Mouse (Mus musculus): Measurements from ENCODE around the gene Scarb1. TPM values are rescaled to one million over a fixed set of nuclear protein-coding genes. Genes with fewer than 3 reads are reported as not detected.

The Scarb1 gene
- polyA plus RNA-seq, 1 experiment from 2014 or later = 104 TPM

DNA sequence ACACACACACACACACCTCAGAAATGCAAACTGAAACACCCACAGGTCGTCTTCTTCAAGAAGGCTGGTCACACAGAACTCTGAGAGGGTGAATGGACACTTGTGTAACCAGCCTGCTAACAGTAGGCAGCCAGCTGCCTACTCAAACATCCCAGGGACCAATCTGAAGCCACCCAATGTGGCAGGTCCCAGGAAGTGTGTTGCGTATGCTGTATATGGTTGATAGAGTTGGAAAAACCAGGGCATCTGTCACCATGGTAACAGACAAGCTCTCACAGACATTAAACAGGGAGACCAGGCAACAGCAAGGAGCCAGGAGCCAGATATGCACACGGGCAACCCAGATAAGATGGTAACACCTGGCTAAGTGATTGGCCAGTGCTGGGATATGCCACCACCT is 19.1 kb downstream of the Scarb1 start:
- no peaks in the 10 kb centered on the region for H3K27me3 ChIP-seq (replicated peaks; ENCODE audit: control insufficient read depth, insufficient read depth, low read length)
- WGBS = 71% methylated on average over 3 of the region's 3 CpGs
- H3K4me3 ChIP-seq (ENCODE audit: low read depth, low read length) = no peak overlapping the region
- no peak for DNase-seq (ENCODE audit: low spot score)
- no peak overlapping the region for H3K4me2 ChIP-seq
- H3K4me1 ChIP-seq (replicated peaks; ENCODE audit: control insufficient read depth, insufficient read depth, low read length) = peaks cover 22% of the 10 kb centered on the region
- H3K9me3 ChIP-seq (ENCODE audit: control insufficient read depth, low read length) = no peaks in the 10 kb centered on the region
- no peak for ATAC-seq (replicated peaks; ENCODE audit: low FRiP score)
- no peak overlapping the region for H3K27ac ChIP-seq (ENCODE audit: low read depth, low read length)
- no peak overlapping the region for H3K9ac ChIP-seq (ENCODE audit: low read depth, low read length)
- peaks cover 12% of the 10 kb centered on the region for H3K36me3 ChIP-seq (ENCODE audit: control insufficient read depth, insufficient read depth, low read length)

DNA sequence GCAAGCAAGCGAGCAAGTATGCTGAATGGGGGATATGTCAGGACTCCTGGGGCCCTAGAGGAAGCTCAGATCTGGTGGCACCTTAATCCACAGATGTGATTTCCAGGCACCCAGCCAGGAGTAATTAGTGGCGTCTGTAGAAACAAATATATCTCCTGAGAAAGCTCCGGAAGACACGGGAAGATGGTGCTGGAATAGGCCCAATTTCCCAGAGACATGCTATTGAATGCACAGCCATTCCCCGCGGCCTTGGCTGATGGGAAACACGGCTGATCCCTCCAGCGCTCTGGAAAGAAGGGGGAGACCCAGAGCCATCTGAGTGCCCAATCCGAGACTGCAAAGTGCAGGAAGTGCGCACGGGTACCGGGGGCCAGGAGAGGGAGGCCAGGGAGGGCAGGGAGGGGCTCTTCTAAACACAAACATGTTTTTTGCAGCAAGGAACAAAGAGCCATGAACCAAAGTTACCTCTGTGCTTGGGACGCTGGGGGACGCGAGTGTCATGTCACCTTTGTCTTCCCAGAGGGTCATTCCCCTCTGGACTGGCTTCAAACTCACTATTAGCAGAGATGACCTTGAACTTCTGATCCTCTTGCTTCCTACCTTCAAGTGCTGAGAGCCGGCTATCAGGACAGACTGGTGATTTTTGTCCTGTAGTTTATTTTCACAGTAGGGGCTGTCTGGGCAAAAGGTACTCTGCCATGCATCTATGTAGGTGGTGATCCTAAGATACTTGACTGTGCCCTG is 21.7 kb downstream of the Scarb1 start:
- ATAC-seq (replicated peaks; ENCODE audit: low FRiP score) (no peak), DNase-seq (ENCODE audit: low spot score) (no peak)
- Histone ChIP-seq H3K4me2 (no peak overlapping the region), H3K36me3 (ENCODE audit: control insufficient read depth, insufficient read depth, low read length) (peaks cover 2% of the 10 kb centered on the region; the same call in 1 of the 2 replicates), H3K27ac (ENCODE audit: low read depth, low read length) (no peak overlapping the region; the same call in 1 of the 2 replicates), H3K4me3 (ENCODE audit: low read depth, low read length) (no peak overlapping the region), H3K27me3 (replicated peaks; ENCODE audit: control insufficient read depth, insufficient read depth, low read length) (no peaks in the 10 kb centered on the region), H3K4me1 (replicated peaks; ENCODE audit: control insufficient read depth, insufficient read depth, low read length) (peaks cover 14% of the 10 kb centered on the region; the same call in 1 of the 2 replicates), H3K9me3 (ENCODE audit: control insufficient read depth, low read length) (no peaks in the 10 kb centered on the region), H3K9ac (ENCODE audit: low read depth, low read length) (no peak overlapping the region)
- WGBS = 88% methylated on average over 16 of the region's 16 CpGs

DNA sequence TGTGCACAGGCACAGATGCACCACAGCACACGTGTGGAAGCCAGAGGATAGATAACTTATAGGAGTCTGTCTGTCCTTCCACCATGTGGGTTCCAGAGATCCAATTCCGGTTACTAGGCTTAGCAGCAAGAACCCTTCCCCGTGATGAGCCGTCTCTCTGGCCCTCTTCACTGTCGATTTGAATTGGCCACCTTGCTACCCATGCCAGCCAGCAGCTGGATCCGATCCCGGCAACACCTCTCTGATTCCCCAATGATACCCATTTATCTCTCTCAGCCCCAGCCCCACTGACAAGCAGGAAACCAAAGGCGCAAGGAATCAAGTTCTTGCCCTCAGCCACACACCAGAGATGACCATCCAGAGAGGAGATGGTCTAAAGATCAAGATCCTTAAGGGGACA is 22.9 kb downstream of the Scarb1 start:
- H3K36me3 ChIP-seq (ENCODE audit: control insufficient read depth, insufficient read depth, low read length) = peaks cover 2% of the 10 kb centered on the region; the same call in 1 of the 2 replicates
- H3K4me2 ChIP-seq = no peak overlapping the region
- DNase-seq (ENCODE audit: low spot score) = no peak
- no peak overlapping the region for H3K4me3 ChIP-seq (ENCODE audit: low read depth, low read length)
- H3K27ac ChIP-seq (ENCODE audit: low read depth, low read length) = no peak overlapping the region
- H3K9me3 ChIP-seq (ENCODE audit: control insufficient read depth, low read length) = no peaks in the 10 kb centered on the region
- 85% methylated on average over 8 of the region's 8 CpGs for WGBS
- no peak overlapping the region for H3K9ac ChIP-seq (ENCODE audit: low read depth, low read length)
- no peak for ATAC-seq (replicated peaks; ENCODE audit: low FRiP score)
- H3K27me3 ChIP-seq (replicated peaks; ENCODE audit: control insufficient read depth, insufficient read depth, low read length) = no peaks in the 10 kb centered on the region
- H3K4me1 ChIP-seq (replicated peaks; ENCODE audit: control insufficient read depth, insufficient read depth, low read length) = 0 out of 2 replicates have a peak, but pooled peaks cover 6% of the 10 kb centered on the region

DNA sequence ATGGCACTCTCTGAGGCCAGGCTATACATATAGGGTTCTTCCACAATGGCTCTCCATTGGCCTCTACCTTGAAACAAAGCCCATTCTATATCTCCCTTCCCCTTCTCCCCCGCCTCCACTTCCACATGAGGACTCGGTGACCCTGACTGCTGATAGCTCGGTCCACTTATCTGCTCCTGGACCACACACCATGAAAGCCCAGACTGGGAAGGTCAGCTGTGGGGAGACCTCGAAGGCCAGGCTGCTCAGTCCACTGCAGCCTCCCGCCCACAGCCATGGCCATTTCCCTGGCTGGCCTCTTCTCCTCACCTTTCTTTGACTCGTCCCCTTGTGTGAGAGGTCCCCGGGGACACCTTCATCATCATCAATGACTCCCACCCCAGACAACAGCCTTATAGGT is 23.6 kb downstream of the Scarb1 start:
- Histone ChIP-seq H3K27me3 (replicated peaks; ENCODE audit: control insufficient read depth, insufficient read depth, low read length) (no peaks in the 10 kb centered on the region), H3K4me3 (ENCODE audit: low read depth, low read length) (no peak overlapping the region), H3K9me3 (ENCODE audit: control insufficient read depth, low read length) (no peaks in the 10 kb centered on the region), H3K4me2 (no peak overlapping the region), H3K9ac (ENCODE audit: low read depth, low read length) (no peak overlapping the region), H3K36me3 (ENCODE audit: control insufficient read depth, insufficient read depth, low read length) (peaks cover 2% of the 10 kb centered on the region; the same call in 1 of the 2 replicates), H3K4me1 (replicated peaks; ENCODE audit: control insufficient read depth, insufficient read depth, low read length) (0 out of 2 replicates have a peak, but pooled peaks cover 10% of the 10 kb centered on the region), H3K27ac (ENCODE audit: low read depth, low read length) (no peak overlapping the region)
- DNase-seq (ENCODE audit: low spot score) (no peak), ATAC-seq (replicated peaks; ENCODE audit: low FRiP score) (no peak)
- WGBS = 53% methylated on average over 7 of the region's 7 CpGs

DNA sequence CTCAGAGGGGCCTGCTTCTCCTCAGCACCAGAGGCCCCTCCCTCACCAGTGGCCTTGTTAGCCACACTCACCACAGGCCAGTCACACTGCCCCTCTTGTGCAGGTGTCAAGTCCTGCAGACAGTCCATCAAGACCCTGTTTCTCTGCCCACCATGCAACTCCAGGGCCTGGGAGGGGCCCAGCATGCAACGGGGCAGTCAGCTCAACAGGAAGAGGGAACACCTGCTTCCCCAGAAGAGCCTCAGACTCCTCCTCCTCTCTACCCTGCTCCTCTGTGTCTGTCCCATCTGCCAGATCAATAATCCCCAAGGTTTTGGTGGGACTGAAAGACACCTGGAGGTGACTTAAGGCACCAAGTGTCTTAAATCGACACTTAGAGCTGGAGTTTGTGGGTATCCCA is 24.1 kb downstream of the Scarb1 start:
- Histone ChIP-seq H3K36me3 (ENCODE audit: control insufficient read depth, insufficient read depth, low read length) (peaks cover 2% of the 10 kb centered on the region; the same call in 1 of the 2 replicates), H3K9ac (ENCODE audit: low read depth, low read length) (no peak overlapping the region), H3K27me3 (replicated peaks; ENCODE audit: control insufficient read depth, insufficient read depth, low read length) (no peaks in the 10 kb centered on the region), H3K4me3 (ENCODE audit: low read depth, low read length) (no peak overlapping the region), H3K27ac (ENCODE audit: low read depth, low read length) (no peak overlapping the region), H3K4me1 (replicated peaks; ENCODE audit: control insufficient read depth, insufficient read depth, low read length) (0 out of 2 replicates have a peak, but pooled peaks cover 11% of the 10 kb centered on the region), H3K4me2 (no peak overlapping the region), H3K9me3 (ENCODE audit: control insufficient read depth, low read length) (no peaks in the 10 kb centered on the region)
- 72% methylated on average over 2 of the region's 2 CpGs for WGBS
- DNase-seq (ENCODE audit: low spot score) (no peak), ATAC-seq (replicated peaks; ENCODE audit: low FRiP score) (no peak)

DNA sequence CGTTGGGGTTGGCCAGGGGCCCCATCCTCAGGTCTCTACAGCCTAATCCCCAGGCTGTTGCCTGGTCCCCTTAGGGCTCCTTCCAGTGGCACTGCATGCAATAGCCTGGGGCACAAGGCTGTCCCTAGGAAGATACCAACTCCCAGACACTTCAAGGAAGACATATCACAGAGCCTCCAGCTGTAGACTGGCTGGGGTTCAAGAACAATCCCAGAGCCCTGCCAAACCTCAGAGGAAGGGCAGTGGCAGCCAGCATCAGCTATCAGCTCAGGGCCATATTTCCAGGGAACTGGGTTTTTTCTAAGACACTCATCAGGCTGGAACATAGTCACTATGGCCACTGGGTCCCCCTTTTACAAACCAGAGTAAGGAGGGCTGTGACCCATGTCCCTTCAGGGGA is 25.8 kb downstream of the Scarb1 start:
- ATAC-seq (replicated peaks; ENCODE audit: low FRiP score) = no peak
- H3K9me3 ChIP-seq (ENCODE audit: control insufficient read depth, low read length) = no peaks in the 10 kb centered on the region
- no peak overlapping the region for H3K9ac ChIP-seq (ENCODE audit: low read depth, low read length)
- peaks cover 14% of the 10 kb centered on the region; the same call in 1 of the 2 replicates for H3K4me1 ChIP-seq (replicated peaks; ENCODE audit: control insufficient read depth, insufficient read depth, low read length)
- no peaks in the 10 kb centered on the region; the same call in 1 of the 2 replicates for H3K36me3 ChIP-seq (ENCODE audit: control insufficient read depth, insufficient read depth, low read length)
- no peaks in the 10 kb centered on the region for H3K27me3 ChIP-seq (replicated peaks; ENCODE audit: control insufficient read depth, insufficient read depth, low read length)
- no peak overlapping the region for H3K27ac ChIP-seq (ENCODE audit: low read depth, low read length)
- no peak overlapping the region for H3K4me2 ChIP-seq
- 80% methylated on average over 1 of the region's 1 CpGs for WGBS
- no peak overlapping the region for H3K4me3 ChIP-seq (ENCODE audit: low read depth, low read length)
- DNase-seq (ENCODE audit: low spot score) = no peak

DNA sequence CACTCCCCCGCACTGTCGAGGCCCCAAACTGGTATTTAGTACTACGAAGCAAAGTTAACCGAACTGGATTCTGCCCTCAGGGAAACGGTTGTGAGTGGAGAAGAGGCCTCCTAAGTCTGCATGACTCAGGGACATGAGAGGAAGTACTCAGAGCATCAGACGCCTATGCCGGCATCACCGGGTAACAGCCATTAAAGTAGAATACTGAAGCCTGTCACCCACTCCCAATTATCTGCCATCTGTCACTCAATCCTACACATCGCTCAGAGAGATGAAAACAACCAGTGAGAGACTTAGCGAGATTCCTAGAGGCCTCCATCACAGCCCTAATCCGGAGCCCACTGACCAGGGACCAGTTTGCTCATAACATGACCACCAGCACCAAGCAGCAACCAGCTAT is 26.9 kb downstream of the Scarb1 start:
- WGBS = 75% methylated on average over 11 of the region's 11 CpGs
- H3K4me2 ChIP-seq = no peak overlapping the region
- ATAC-seq (replicated peaks; ENCODE audit: low FRiP score) (no peak), DNase-seq (ENCODE audit: low spot score) (no peak)
- H3K4me3 ChIP-seq (ENCODE audit: low read depth, low read length) = no peak overlapping the region
- no peaks in the 10 kb centered on the region for H3K27me3 ChIP-seq (replicated peaks; ENCODE audit: control insufficient read depth, insufficient read depth, low read length)
- H3K9me3 ChIP-seq (ENCODE audit: control insufficient read depth, low read length) = no peaks in the 10 kb centered on the region
- H3K9ac ChIP-seq (ENCODE audit: low read depth, low read length) = no peak overlapping the region
- H3K27ac ChIP-seq (ENCODE audit: low read depth, low read length) = no peak overlapping the region
- peaks cover 21% of the 10 kb centered on the region for H3K4me1 ChIP-seq (replicated peaks; ENCODE audit: control insufficient read depth, insufficient read depth, low read length)
- H3K36me3 ChIP-seq (ENCODE audit: control insufficient read depth, insufficient read depth, low read length) = no peaks in the 10 kb centered on the region; the same call in 1 of the 2 replicates

DNA sequence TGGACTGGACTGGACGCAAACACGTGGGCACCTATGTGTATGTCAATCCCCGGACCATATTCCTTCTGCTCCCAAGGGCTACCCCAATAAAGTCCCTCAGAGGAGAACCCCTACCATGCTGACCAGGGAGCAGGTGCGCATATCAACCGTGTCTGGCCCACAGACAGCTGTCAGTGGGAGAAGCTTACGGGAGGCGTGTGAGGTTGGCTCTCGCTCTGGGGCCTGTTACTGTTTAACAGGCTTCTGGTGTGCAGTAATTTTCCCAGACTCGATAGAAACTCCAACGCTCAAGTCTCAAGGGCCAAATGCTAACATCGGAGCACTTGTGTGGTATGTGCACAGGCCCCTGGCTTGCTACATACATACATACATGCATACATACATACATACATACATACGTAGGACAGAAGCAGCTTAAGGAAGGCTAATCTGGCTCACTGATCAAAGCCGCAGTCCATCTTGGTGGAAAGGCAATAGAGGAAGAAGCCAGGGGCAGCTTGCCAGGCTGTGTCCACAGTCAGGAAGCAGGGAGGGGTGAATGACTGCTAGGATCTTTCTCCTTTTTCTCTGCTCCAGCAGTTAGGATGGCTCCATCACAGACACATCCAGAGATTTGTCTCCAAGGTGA is 27.8 kb downstream of the Scarb1 start:
- H3K4me2 ChIP-seq = no peak overlapping the region
- DNase-seq (ENCODE audit: low spot score) = no peak
- no peak overlapping the region for H3K4me3 ChIP-seq (ENCODE audit: low read depth, low read length)
- H3K9me3 ChIP-seq (ENCODE audit: control insufficient read depth, low read length) = no peaks in the 10 kb centered on the region
- H3K4me1 ChIP-seq (replicated peaks; ENCODE audit: control insufficient read depth, insufficient read depth, low read length) = peaks cover 28% of the 10 kb centered on the region
- H3K27me3 ChIP-seq (replicated peaks; ENCODE audit: control insufficient read depth, insufficient read depth, low read length) = no peaks in the 10 kb centered on the region
- H3K9ac ChIP-seq (ENCODE audit: low read depth, low read length) = no peak overlapping the region
- no peak for ATAC-seq (replicated peaks; ENCODE audit: low FRiP score)
- H3K36me3 ChIP-seq (ENCODE audit: control insufficient read depth, insufficient read depth, low read length) = no peaks in the 10 kb centered on the region
- H3K27ac ChIP-seq (ENCODE audit: low read depth, low read length) = no peak overlapping the region
- WGBS = 78% methylated on average over 13 of the region's 13 CpGs

All from liver, embryonic 11.5 days (tissue).